Mouse (Mus musculus) midbrain, embryonic 15.5 days (tissue): ENCODE measurements around the gene Slc9a9. TPM values are rescaled to one million over a fixed set of nuclear protein-coding genes. Genes with fewer than 3 reads are reported as not detected.

Experiments used
- ATAC-seq: fragments of 200-750 bp; cut with Nextera tagmentation; replicated peaks from 2 replicates; pipeline ENCODE4 v1.8.0; 2017; ENCODE audit warnings: moderate TSS enrichment
- H3K27ac ChIP-seq: fragments of 300-500 bp; sonication (generic); 2 replicates; pipeline ENCODE4 v1.5.1; 2015; ENCODE audit warnings: mild to moderate bottlenecking, inconsistent platforms
- H3K27me3 ChIP-seq: fragments of 300-500 bp; sonication (generic); replicated peaks from 2 replicates; pipeline ENCODE4 v1.6.1; 2015; ENCODE audit warnings: inconsistent platforms
- H3K36me3 ChIP-seq: fragments of 300-500 bp; sonication (generic); replicated peaks from 2 replicates; pipeline ENCODE4 v1.6.1; 2015; ENCODE audit warnings: inconsistent platforms
- H3K4me1 ChIP-seq: fragments of 300-500 bp; sonication (generic); 2 replicates; pipeline ENCODE4 v1.6.1; 2015; ENCODE audit warnings: inconsistent platforms
- H3K4me2 ChIP-seq: fragments of 300-500 bp; sonication (generic); 2 replicates; pipeline ENCODE4 v1.6.1; 2015; ENCODE audit warnings: inconsistent platforms, mild to moderate bottlenecking, moderate library complexity
- H3K4me3 ChIP-seq: fragments of 300-500 bp; sonication (generic); 2 replicates; pipeline ENCODE4 v1.5.1; 2015; ENCODE audit warnings: mild to moderate bottlenecking, inconsistent platforms
- H3K9ac ChIP-seq: fragments of 300-500 bp; sonication (generic); 2 replicates; pipeline ENCODE4 v1.6.1; 2015; ENCODE audit warnings: mild to moderate bottlenecking, inconsistent platforms
- H3K9me3 ChIP-seq: fragments of 300-500 bp; sonication (generic); 2 replicates; pipeline ENCODE4 v1.6.1; 2016; ENCODE audit warnings: inconsistent platforms
- WGBS: fragments of 180-500 bp; shearing (Covaris S2); methylation state at CpG from one replicate; pipeline ENCODE4 v1.1.7; 2015; ENCODE audit warnings: mixed read lengths; 5-methylcytosine and 5-hydroxymethylcytosine counted together
- polyA plus RNA-seq: library from polyadenylated mRNA; unstranded; fragments of >200 nt; fragmentation: Nextera tagmentation; extraction: Ambion mirVana; gene quantifications from 2 replicates; pipeline ENCODE4 v1.2.1, GENCODE M21; 2015

The Slc9a9 gene
- polyA plus RNA-seq, 1 experiment from 2014 or later: 7.3 TPM

- Histone ChIP-seq H3K27me3 (no peaks in the 10 kb centered on the region), H3K9ac (no peak overlapping the region), H3K27ac (no peak overlapping the region), H3K4me2 (no peak overlapping the region), H3K4me1 (no peaks in the 10 kb centered on the region), H3K36me3 (no peaks in the 10 kb centered on the region), H3K9me3 (no peaks in the 10 kb centered on the region), H3K4me3 (no peak overlapping the region)
- no peak for ATAC-seq
- 87% methylated on average over 3 of the region's 3 CpGs for WGBS
Measured at GRCm38 (mm10) chr9:95185840-95186239, 516.1 kb downstream of the Slc9a9 start.

DNA sequence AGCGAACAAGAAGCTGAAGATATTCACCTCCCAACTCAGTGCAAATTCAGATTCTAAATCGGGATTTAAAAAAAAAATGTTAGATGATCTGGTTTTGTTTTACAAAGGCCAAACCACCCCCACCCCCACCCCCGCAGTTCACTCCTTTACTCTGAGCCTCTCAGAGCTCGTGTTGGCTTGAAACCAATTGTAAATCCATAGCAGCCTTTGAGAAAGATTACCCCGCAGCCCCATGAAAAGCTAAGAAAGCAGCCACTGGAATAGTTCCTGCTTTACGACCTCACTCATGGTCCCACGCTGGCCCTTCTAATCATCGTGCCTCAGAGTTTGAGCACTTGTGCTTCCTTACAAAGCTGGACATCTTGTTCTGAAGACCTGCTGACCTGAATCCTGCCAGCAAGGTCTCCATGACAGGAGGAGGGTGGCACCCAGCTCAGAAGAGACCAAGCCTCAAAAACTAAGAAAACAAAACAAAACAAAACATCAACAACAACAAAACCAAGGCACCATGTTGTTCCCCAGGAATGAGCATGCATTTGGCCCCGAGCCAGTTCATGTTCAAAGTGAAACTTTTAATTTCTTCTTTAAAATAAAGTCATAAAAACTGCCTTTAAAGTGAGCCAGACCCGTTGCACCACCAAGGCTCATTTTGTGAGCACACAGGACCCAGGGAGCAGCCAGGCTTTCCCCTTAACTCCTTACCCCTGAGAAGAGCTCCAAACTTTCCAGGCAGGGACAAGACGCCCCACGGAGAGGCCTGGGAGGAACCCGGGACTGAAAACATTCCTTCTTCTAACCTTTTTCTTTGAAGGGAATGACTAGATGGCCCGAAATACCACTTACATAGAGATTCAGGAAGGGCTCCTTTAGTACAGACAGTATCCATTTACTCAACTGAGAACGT, 516.9 kb downstream of the Slc9a9 start:
- no peak for ATAC-seq
- Histone ChIP-seq H3K4me3 (no peak overlapping the region), H3K27me3 (no peaks in the 10 kb centered on the region), H3K36me3 (no peaks in the 10 kb centered on the region), H3K27ac (no peak overlapping the region), H3K9me3 (no peaks in the 10 kb centered on the region), H3K9ac (no peak overlapping the region), H3K4me1 (no peaks in the 10 kb centered on the region), H3K4me2 (no peak overlapping the region)
- WGBS: 62% methylated on average over 15 of the region's 15 CpGs

- no peak overlapping the region for H3K4me2 ChIP-seq
- H3K9me3 ChIP-seq: no peaks in the 10 kb centered on the region
- no peak overlapping the region for H3K9ac ChIP-seq
- ATAC-seq: no peak
- no peaks in the 10 kb centered on the region for H3K36me3 ChIP-seq
- no peak overlapping the region for H3K27ac ChIP-seq
- H3K27me3 ChIP-seq: no peaks in the 10 kb centered on the region
- 85% methylated on average over 8 of the region's 8 CpGs for WGBS
- no peak overlapping the region for H3K4me3 ChIP-seq
- no peaks in the 10 kb centered on the region for H3K4me1 ChIP-seq
Measured at GRCm38 (mm10) chr9:95188362-95189217, 518.9 kb downstream of the Slc9a9 start.

DNA sequence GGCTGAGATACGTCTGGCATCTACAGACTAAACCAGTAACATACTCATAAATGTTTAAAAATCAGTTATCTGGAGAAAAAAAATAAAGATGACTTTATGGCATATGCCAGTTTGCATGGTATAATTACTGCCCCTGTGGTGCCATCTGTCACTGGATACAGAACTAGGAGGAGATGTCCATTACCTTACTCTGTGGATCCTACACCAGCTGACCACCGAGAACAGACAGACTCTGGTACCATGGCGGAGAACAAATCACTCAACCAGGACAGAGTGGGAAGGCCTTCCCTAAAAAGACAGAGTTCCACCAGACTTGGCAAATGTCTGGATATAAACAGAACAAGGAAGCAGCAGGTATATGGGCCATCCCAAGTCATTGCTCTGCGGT, 519.5 kb downstream of the Slc9a9 start:
- Histone ChIP-seq H3K4me2 (no peak overlapping the region), H3K36me3 (no peaks in the 10 kb centered on the region), H3K27ac (no peak overlapping the region), H3K9me3 (no peaks in the 10 kb centered on the region), H3K27me3 (no peaks in the 10 kb centered on the region), H3K4me1 (no peaks in the 10 kb centered on the region), H3K9ac (no peak overlapping the region), H3K4me3 (no peak overlapping the region)
- no peak for ATAC-seq
- WGBS: 85% methylated on average over 4 of the region's 4 CpGs

GRCm38 (mm10) chr9:95191442-95191841, 521.7 kb downstream of the Slc9a9 start:
- no peak overlapping the region for H3K9ac ChIP-seq
- no peak overlapping the region for H3K4me2 ChIP-seq
- ATAC-seq: no peak
- H3K36me3 ChIP-seq: no peaks in the 10 kb centered on the region
- no peaks in the 10 kb centered on the region for H3K27me3 ChIP-seq
- no peaks in the 10 kb centered on the region for H3K4me1 ChIP-seq
- 82% methylated on average over 6 of the region's 6 CpGs for WGBS
- no peaks in the 10 kb centered on the region for H3K9me3 ChIP-seq
- no peak overlapping the region for H3K4me3 ChIP-seq
- H3K27ac ChIP-seq: no peak overlapping the region

DNA sequence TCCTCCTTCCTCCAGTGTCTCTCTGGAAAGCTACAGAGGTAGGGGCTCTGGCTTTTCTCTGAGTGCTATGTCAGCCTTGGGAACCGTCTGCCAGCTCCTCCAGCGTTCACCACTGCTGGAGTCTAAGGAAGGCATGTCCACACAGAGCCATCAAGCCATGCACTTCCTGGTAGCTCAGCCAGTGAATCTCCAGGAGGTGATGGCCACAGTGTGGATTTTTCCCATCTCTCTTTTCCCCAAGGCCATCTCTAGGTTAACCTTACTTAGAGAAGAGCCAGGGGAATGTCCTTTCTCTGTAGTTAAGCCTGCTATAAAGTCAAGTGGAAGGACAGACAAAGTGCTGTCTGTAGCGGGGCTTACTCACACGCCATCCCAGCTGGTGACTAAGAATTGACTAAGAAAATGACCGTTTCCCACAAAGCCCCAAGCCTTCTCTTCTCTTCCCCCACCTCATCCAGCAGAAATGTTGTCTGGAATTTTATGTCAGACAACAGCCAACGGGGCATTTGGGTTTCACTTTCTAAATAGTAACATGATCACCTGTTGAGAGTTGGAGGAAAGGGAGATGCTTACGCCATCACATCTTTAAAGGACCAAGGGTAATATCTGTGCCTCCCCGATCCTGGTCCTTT, 523.3 kb downstream of the Slc9a9 start:
- 86% methylated on average over 8 of the region's 8 CpGs for WGBS
- H3K27ac ChIP-seq: no peak overlapping the region

GRCm38 (mm10) chr9:95193672-95194071, 524.0 kb downstream of the Slc9a9 start:
- H3K36me3 ChIP-seq: no peaks in the 10 kb centered on the region
- WGBS: 93% methylated on average over 3 of the region's 3 CpGs
- no peak overlapping the region for H3K9ac ChIP-seq
- H3K4me3 ChIP-seq: no peak overlapping the region
- H3K9me3 ChIP-seq: no peaks in the 10 kb centered on the region
- no peak overlapping the region for H3K27ac ChIP-seq
- 0 out of 2 replicates have a peak, but pooled peaks cover 2% of the 10 kb centered on the region for H3K4me1 ChIP-seq
- H3K4me2 ChIP-seq: no peak overlapping the region
- no peak for ATAC-seq
- H3K27me3 ChIP-seq: no peaks in the 10 kb centered on the region

More for the DNA sequence above, 523.3 kb downstream of the Slc9a9 start:
- Histone ChIP-seq H3K27me3 (no peaks in the 10 kb centered on the region), H3K9ac (no peak overlapping the region), H3K4me1 (0 out of 2 replicates have a peak, but pooled peaks cover 2% of the 10 kb centered on the region), H3K9me3 (no peaks in the 10 kb centered on the region), H3K4me2 (no peak overlapping the region), H3K4me3 (no peak overlapping the region), H3K36me3 (no peaks in the 10 kb centered on the region)
- ATAC-seq: no peak

- Histone ChIP-seq H3K27ac (no peak overlapping the region), H3K9me3 (no peaks in the 10 kb centered on the region), H3K4me2 (no peak overlapping the region), H3K4me3 (no peak overlapping the region), H3K9ac (no peak overlapping the region), H3K36me3 (no peaks in the 10 kb centered on the region), H3K27me3 (no peaks in the 10 kb centered on the region), H3K4me1 (0 out of 2 replicates have a peak, but pooled peaks cover 2% of the 10 kb centered on the region)
- 65% methylated on average over 5 of the region's 5 CpGs for WGBS
- no peak for ATAC-seq
Measured at GRCm38 (mm10) chr9:95194158-95194557, 524.4 kb downstream of the Slc9a9 start.

- WGBS: 77% methylated on average over 7 of the region's 7 CpGs
- ATAC-seq: no peak
- H3K36me3 ChIP-seq: no peaks in the 10 kb centered on the region
Measured at GRCm38 (mm10) chr9:95207661-95208060, 538.0 kb downstream of the Slc9a9 start.

GRCm38 (mm10) chr9:95208681-95209080, 539.0 kb downstream of the Slc9a9 start:
- Histone ChIP-seq H3K4me3 (no peak overlapping the region), H3K27ac (no peak overlapping the region)

More at GRCm38 (mm10) chr9:95207661-95208060, 538.0 kb downstream of the Slc9a9 start:
- no peak overlapping the region for H3K9ac ChIP-seq
- H3K4me1 ChIP-seq: 0 out of 2 replicates have a peak, but pooled peaks cover 5% of the 10 kb centered on the region
- no peaks in the 10 kb centered on the region for H3K27me3 ChIP-seq
- H3K9me3 ChIP-seq: no peaks in the 10 kb centered on the region
- no peak overlapping the region for H3K4me2 ChIP-seq
- no peak overlapping the region for H3K4me3 ChIP-seq
- H3K27ac ChIP-seq: no peak overlapping the region

DNA sequence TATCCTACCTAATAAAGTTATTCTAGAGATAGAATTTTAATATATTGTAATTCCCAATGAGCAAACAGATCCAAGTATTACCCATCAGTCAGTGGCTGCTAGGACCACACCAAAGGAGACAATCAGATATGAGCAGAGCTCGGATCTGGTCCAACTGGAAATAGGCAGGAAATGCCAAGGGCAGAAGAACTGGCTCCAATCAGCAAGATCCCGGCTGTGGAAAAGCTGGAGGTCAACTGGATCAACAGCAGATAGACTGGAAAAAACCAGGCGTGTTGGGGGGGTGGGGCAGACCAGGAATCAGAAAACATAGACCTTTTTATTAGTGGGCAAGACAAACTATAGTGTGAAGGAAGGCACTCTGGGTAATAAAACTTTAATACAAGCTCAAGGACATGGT, 550.3 kb downstream of the Slc9a9 start:
- Histone ChIP-seq H3K4me2 (no peak overlapping the region), H3K36me3 (no peaks in the 10 kb centered on the region), H3K27me3 (no peaks in the 10 kb centered on the region), H3K9me3 (no peaks in the 10 kb centered on the region), H3K4me3 (no peak overlapping the region), H3K27ac (no peak overlapping the region), H3K4me1 (no peaks in the 10 kb centered on the region), H3K9ac (no peak overlapping the region)
- no peak for ATAC-seq
- 86% methylated on average over 3 of the region's 3 CpGs for WGBS

More at GRCm38 (mm10) chr9:95208681-95209080, 539.0 kb downstream of the Slc9a9 start:
- H3K4me2 ChIP-seq: no peak overlapping the region
- ATAC-seq: no peak
- H3K4me1 ChIP-seq: 0 out of 2 replicates have a peak, but pooled peaks cover 5% of the 10 kb centered on the region
- WGBS: 93% methylated on average over 4 of the region's 4 CpGs
- no peaks in the 10 kb centered on the region for H3K27me3 ChIP-seq
- H3K9ac ChIP-seq: no peak overlapping the region
- H3K9me3 ChIP-seq: no peaks in the 10 kb centered on the region
- H3K36me3 ChIP-seq: no peaks in the 10 kb centered on the region

GRCm38 (mm10) chr9:95221310-95221709, 551.6 kb downstream of the Slc9a9 start:
- Histone ChIP-seq H3K27me3 (no peaks in the 10 kb centered on the region), H3K27ac (no peak overlapping the region), H3K9me3 (no peaks in the 10 kb centered on the region), H3K4me1 (no peaks in the 10 kb centered on the region), H3K4me2 (no peak overlapping the region), H3K9ac (no peak overlapping the region), H3K4me3 (no peak overlapping the region), H3K36me3 (no peaks in the 10 kb centered on the region)
- no peak for ATAC-seq
- WGBS: 89% methylated on average over 5 of the region's 5 CpGs
